Mouse (Mus musculus) v-Abl transformed pro-B cells (cell line): ENCODE measurements around the gene Ccdc158.

Source experiments
- in situ Hi-C, 2 experiments: fragments of 400-800 bp; cut with MboI; formaldehyde crosslinking; loops; one replicate each; pipeline ENCODE4 v1.15.1; 2025; ENCODE audit not compliant: unreplicated experiment in 2 of 2

Gene Ccdc158

DNA sequence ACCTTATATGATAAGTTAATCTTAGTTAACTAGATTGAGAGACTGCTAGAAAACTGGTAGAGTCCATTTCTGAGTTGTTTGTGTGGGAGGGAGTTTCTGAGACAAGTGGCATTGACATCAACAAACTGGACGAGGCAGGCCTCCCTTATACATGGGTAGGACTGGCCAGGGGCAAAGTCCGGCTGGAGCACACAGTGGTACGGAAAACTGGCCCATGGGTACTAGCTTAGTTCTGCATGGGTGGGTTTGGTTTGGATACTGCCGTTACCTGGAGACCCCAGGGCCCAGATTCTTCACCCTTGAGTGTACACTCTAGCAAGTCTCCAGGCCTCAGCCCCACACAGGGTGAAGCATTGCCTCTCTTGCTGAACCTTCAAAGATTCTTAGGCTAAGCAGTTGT is 62.3 kb downstream of the Ccdc158 start:
- in situ Hi-C loops = no loop called here

DNA sequence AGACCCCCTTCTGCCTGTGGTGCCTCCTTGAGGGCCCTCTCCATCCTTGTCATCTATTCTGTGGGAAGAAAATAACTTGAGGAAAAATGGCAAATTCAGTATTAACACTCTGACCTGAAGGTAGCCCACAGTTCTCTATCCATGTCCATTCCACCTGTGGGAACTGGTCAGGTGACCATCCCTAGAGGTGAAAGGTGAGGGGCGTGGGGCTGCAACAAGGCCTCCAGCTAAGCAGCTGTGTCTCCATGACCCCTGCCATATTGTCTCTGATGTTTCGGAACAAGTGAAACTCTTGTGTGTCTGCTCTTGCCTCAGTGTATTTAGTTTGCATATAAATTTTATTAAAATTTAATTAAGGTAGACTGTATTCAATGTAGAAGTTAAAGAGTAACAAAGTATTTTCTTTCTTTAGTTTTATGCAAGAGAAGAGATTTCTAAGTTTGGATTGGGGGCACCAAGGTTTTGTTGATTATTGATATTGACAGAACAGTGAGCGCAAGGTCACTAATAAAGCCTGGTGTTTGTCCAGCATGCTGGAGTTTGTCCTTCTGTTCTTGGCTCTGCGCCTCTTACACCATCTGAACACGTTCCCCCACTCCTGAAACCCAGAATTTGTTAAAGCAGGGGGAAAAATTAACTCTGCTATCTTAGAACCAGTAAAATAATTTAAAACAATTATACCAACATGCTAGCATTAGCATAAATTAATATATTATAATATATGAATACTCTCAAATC is 67.4 kb downstream of the Ccdc158 start:
- in situ Hi-C loops = no loop called here

DNA sequence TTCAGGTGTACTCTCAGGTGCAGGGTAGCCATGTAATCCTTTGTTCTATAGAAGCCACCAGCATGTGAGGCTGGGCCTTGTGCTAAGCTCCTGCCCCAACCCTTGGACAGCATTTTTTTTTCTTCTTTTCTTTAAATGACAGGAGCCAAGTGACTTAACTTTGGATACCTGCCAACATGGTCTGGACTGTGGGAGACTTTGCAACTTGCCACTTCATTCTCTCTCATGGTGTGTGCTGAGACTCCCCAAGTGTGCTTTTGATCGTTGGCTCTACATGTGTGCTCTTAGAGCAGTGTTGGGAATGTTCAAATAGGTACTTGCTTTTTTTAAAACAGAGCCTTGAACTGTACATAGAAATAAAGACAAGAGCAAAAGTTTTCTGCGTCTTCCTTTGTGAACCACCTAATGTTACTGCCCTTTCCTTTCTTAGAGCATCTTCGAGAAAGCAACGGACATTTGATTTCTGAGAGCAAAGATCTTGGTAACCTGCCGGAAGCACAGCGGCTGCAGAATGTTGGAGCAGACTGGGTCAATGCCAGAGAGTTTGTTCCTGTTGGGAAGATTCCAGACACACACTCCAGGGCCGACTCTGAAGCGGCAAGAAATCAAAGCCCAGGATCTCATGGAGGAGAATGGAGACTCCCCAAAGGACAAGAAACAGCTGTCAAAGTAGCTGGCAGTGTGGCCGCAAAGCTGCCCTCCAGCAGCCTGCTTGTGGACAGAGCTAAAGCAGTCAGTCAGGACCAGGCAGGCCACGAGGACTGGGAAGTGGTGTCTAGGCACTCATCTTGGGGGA is 70.4 kb downstream of the Ccdc158 start:
- in situ Hi-C loops = no loop called here

DNA sequence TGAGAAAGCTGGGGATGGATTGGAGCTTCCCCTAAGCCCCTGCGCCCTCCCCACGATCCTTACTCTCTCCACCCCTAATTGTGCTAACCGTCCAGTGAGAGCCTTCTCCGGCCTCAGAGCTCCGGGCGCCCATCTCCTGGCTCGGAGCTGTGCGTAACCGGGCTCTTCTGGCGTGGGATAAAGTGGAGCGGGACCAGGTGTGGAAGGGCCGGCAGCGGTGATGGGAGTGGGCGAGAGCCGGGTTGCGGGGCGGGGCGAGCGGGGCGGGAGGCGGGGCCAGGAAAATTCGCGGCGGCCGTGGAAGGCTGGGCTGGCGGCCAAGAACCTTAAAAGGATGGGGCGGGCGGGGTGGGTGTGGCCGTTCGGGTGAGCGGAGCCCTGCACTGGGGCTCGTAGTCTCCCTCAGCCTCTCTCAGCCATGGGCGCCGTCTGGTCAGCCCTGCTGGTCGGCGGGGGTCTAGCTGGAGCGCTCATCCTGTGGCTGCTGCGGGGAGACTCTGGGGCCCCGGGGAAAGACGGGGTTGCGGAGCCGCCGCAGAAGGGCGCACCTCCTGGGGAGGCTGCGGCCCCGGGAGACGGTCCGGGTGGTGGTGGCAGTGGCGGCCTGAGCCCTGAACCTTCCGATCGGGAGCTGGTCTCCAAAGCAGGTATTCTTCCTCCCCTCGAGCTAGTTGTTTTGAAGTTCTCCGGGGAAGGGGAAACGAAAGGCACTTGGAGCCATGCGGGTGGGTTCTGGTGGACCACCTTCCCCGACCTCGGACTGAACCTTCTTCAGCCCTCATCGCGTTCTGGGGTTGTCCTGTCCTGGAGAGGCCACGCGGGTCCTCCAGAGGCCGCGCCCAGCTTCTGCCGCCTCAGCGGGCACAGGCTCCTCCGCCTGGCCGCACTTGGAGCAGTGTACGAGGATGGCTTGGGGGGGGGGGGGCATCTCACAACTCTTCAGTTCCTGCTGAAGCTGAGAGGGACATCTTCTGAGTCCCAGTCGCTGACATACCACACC is 72.1 kb downstream of the Ccdc158 start, which contains the start of gene Stbd1:
TSS of gene Stbd1 (plus strand) at position 351 of the 1,000 bp plus-strand sequence.
- in situ Hi-C loops = no loop called here

GRCm38 (mm10) chr5:92599030-92599429 is 76.0 kb downstream of the Ccdc158 start:
- in situ Hi-C loops = no loop called here

GRCm38 (mm10) chr5:92596865-92597264 is 78.2 kb downstream of the Ccdc158 start:
- in situ Hi-C loops = no loop called here

GRCm38 (mm10) chr5:92595026-92595425 is 80.0 kb downstream of the Ccdc158 start:
- in situ Hi-C loops = no loop called here

DNA sequence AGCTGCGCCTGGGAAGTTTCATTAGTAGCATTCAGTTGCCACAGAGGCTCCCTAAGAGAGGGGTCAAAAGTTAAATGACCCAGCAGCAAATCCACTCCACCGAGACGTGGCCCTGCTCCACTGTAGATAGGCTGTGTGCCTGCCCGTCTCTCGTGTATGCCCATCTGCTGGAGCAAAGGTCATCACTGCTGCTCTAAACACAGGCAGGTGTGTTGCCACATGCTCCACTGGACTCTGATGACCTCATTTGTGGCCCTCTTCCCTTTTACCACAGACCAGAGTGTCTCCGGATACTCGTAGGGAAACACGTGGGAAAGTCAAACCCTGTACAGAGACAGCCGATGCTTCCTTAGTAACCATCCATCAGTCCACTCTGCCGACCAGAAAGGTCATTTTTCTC is 89.1 kb downstream of the Ccdc158 start:
- in situ Hi-C loops = no loop called here

- in situ Hi-C loops = no loop called here
Observed at GRCm38 (mm10) chr5:92579559-92579958, 95.5 kb downstream of the Ccdc158 start.

- in situ Hi-C loops = no loop called here
Observed at GRCm38 (mm10) chr5:92571232-92571631, 103.8 kb downstream of the Ccdc158 start.

DNA sequence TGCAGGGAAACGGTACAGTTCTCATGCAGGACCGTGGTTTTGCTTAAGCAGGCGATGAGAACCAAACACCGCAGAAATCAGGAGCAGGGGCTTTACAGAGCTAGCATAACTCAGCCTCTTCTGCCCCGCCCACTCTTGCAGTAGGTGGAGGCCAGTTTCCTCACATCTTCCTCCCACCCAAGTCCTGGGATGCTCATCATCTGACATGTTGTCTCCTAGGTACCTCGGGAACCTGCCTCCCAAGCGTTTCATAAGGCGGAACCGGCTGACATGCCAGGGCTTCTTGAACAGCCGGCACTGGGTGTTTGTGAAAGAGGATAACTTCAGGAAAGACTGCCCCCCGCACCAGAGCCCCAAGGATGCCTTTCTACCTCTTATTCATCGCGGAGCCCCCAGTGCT is 113.1 kb downstream of the Ccdc158 start:
- in situ Hi-C loops = no loop called here

- in situ Hi-C loops = no loop called here
Observed at GRCm38 (mm10) chr5:92560201-92560600, 114.9 kb downstream of the Ccdc158 start.
